Mouse (Mus musculus): ENCODE measurements around the gene Fmod. TPM values are rescaled to one million over a fixed set of nuclear protein-coding genes. Genes with fewer than 3 reads are reported as not detected.

Gene Fmod
- polyA plus RNA-seq, 1 experiment from 2014 or later: 174 TPM

DNA sequence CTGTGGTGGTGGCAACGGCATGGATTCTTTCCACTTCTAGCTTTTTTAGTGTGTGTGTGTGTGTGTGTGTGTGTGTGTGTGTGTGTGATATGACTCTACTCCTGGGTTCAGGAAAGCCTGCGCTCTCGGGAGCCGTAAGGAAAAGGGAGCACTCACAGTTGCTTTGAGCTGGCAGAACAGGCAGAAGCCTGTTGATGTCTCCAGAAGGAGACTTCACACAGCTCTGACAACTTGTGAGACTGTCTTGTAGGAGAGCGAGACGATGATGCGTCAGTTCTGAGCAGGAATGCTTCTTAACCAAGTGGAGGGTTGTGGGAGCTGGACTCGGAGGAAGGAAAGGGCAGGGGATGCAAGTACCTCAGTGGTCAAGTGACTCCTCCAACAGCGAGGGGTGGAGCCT, 10.3 kb upstream of the Fmod start:
- Histone ChIP-seq H3K4me3 (ENCODE audit: low read depth, low read length) (no peak overlapping the region), H3K27ac (ENCODE audit: low read depth) (no peak overlapping the region), H3K36me3 (ENCODE audit: insufficient read depth) (no peaks in the 10 kb centered on the region), H3K9ac (no peak overlapping the region), H3K4me1 (ENCODE audit: insufficient read depth) (peaks cover 5% of the 10 kb centered on the region; the same call in 1 of the 2 replicates), H3K4me2 (no peak overlapping the region), H3K27me3 (ENCODE audit: insufficient read depth, low read length) (no peaks in the 10 kb centered on the region), H3K9me3 (ENCODE audit: low read depth, low read length) (no peaks in the 10 kb centered on the region)
- no peak for TF ChIP-seq CTCF (IDR thresholded peaks at IDR 0.05; ENCODE audit: low read depth)
- DNase-seq (no peak), ATAC-seq (ENCODE audit: insufficient read depth) (no peak)
- 76% methylated on average over 9 of the region's 9 CpGs for WGBS

DNA sequence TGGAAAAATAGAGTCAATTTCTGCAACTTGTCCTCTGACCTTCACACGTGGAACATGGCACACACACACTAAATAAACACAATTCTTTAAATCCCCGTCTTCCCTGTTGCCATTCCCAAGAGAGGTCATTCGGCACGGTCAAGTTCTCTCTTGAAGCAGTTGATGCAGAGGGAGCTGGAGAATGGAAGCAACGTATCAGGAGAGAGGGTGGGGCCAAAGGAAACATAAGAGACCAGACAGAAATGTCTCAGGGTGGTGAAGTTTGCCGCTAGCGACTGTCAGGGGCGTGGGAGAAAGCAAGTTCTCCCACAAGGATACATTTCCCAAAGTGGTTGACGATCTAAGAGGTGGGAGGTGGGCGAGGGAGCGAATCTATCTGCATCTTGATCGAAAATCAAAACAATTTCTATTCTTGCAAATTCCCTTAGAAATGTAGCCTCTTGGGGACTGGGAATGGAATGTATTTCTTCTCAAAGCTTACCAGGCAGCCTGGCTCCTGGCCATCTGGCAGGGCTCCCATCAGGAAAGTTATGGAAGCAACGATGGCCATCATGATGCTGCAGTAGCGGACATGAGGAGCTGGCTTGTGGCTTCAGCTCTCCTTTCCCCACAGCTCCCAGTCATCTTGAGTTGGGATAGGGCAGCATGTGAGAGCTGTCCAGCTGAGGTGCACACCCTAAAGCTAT, 8.8 kb upstream of the Fmod start:
- ATAC-seq (ENCODE audit: insufficient read depth): peak; percentile 54; the same call in 1 of the 2 replicates
- no peaks in the 10 kb centered on the region for H3K9me3 ChIP-seq (ENCODE audit: low read depth, low read length)
- TF ChIP-seq CTCF (IDR thresholded peaks at IDR 0.05; ENCODE audit: low read depth): no peak
- no peaks in the 10 kb centered on the region for H3K27me3 ChIP-seq (ENCODE audit: insufficient read depth, low read length)
- 0 out of 2 replicates have a peak overlapping the region, but pooled peaks have one; percentile 1 for H3K4me2 ChIP-seq
- 49% methylated on average over 14 of the region's 14 CpGs for WGBS
- no peaks in the 10 kb centered on the region for H3K36me3 ChIP-seq (ENCODE audit: insufficient read depth)
- peak; percentile 90 for DNase-seq
- no peak overlapping the region for H3K4me3 ChIP-seq (ENCODE audit: low read depth, low read length)
- H3K27ac ChIP-seq (ENCODE audit: low read depth): no peak overlapping the region
- H3K4me1 ChIP-seq (ENCODE audit: insufficient read depth): peaks cover 5% of the 10 kb centered on the region; the same call in 1 of the 2 replicates
- no peak overlapping the region for H3K9ac ChIP-seq

DNA sequence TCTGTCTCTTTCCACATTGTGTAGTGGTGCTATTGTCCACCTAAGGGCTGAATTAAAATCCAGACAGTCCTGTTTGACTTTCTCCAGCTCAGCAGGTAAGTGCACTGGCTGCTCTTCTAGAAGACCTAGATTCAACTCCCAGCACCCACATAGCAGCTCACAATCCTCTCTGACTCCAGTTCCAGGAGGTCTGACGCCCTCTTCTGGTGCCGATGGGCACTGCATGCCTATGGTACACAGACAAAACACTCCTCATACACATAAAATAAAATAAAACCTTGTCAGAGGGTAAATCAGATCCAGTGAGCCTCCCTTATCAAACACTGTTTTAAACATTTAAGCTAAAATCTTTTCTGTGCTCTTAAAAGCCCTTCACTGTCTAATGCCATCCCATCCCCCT, 562 bp upstream of the Fmod start:
- 54% methylated on average over 2 of the region's 2 CpGs for WGBS
- peak; percentile 69 for TF ChIP-seq CTCF (IDR thresholded peaks at IDR 0.05; ENCODE audit: low read depth)
- Histone ChIP-seq H3K4me3 (ENCODE audit: low read depth, low read length) (no peak overlapping the region), H3K4me1 (ENCODE audit: insufficient read depth) (peaks cover 3% of the 10 kb centered on the region; the same call in 1 of the 2 replicates), H3K9ac (no peak overlapping the region), H3K4me2 (peak overlapping the region; percentile 56), H3K36me3 (ENCODE audit: insufficient read depth) (no peaks in the 10 kb centered on the region), H3K9me3 (ENCODE audit: low read depth, low read length) (no peaks in the 10 kb centered on the region), H3K27me3 (ENCODE audit: insufficient read depth, low read length) (no peaks in the 10 kb centered on the region), H3K27ac (ENCODE audit: low read depth) (peak overlapping the region; percentile 85)
- ATAC-seq (ENCODE audit: insufficient read depth): no peak
- DNase-seq: peak; percentile 42

DNA sequence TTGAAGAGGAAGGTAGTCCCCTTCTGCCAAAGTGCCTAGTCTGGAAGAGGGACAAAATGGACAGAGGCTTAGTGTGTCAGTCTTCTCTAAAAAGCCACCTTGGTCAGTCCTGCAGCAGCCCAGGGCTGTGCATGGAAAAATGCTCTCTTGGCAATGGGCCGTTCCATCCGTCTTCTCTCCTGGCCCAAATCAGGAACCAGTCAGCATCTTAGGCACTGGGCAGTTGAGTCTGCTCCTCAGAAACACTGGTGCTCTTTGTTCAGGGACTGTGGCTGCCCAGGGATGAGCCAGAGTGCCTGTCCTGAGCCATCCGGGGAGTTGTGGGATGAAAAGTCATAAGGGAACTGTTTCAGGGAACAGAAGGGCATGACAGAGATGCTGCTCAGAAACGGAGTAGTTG, 1.3 kb downstream of the Fmod start:
- 67% methylated on average over 4 of the region's 4 CpGs for WGBS
- peaks cover 10% of the 10 kb centered on the region; the same call in 1 of the 2 replicates for H3K4me1 ChIP-seq (ENCODE audit: insufficient read depth)
- ATAC-seq (ENCODE audit: insufficient read depth) (no peak), DNase-seq (no peak)
- peak overlapping the region; percentile 33 for H3K4me3 ChIP-seq (ENCODE audit: low read depth, low read length)
- no peaks in the 10 kb centered on the region for H3K9me3 ChIP-seq (ENCODE audit: low read depth, low read length)
- no peak for TF ChIP-seq CTCF (IDR thresholded peaks at IDR 0.05; ENCODE audit: low read depth)
- peak overlapping the region; percentile 19; the same call in 1 of the 2 replicates for H3K9ac ChIP-seq
- H3K36me3 ChIP-seq (ENCODE audit: insufficient read depth): no peaks in the 10 kb centered on the region
- H3K4me2 ChIP-seq: peak overlapping the region; percentile 56
- no peak overlapping the region for H3K27ac ChIP-seq (ENCODE audit: low read depth)
- no peaks in the 10 kb centered on the region for H3K27me3 ChIP-seq (ENCODE audit: insufficient read depth, low read length)

DNA sequence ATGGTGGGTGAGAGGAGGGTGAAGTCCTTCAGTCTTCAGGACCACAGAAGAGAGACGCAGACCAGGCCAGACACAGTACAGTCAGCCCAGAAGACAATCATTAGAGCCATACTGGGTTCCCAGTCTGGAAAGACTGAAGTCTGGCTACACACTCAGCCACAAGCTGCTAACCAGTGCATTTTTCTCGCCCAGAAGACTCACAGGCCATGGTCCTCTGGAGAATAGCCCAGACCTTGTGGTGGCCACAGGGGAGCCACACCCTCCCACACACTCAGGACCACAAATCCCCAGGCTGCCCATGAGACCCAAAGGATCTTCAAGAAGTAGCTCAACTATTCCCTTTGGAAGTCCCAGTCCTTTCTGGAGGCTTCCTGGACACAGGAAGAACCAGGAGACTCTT, 2.3 kb downstream of the Fmod start:
- Histone ChIP-seq H3K4me2 (peak overlapping the region; percentile 56), H3K27ac (ENCODE audit: low read depth) (no peak overlapping the region), H3K4me1 (ENCODE audit: insufficient read depth) (peaks cover 10% of the 10 kb centered on the region; the same call in 1 of the 2 replicates), H3K36me3 (ENCODE audit: insufficient read depth) (0 out of 2 replicates have a peak, but pooled peaks cover 7% of the 10 kb centered on the region), H3K9ac (no peak overlapping the region; the same call in 1 of the 2 replicates), H3K9me3 (ENCODE audit: low read depth, low read length) (no peaks in the 10 kb centered on the region), H3K27me3 (ENCODE audit: insufficient read depth, low read length) (no peaks in the 10 kb centered on the region), H3K4me3 (ENCODE audit: low read depth, low read length) (peak overlapping the region; percentile 33)
- ATAC-seq (ENCODE audit: insufficient read depth): no peak
- 78% methylated on average over 2 of the region's 2 CpGs for WGBS
- no peak for TF ChIP-seq CTCF (IDR thresholded peaks at IDR 0.05; ENCODE audit: low read depth)
- DNase-seq: no peak

DNA sequence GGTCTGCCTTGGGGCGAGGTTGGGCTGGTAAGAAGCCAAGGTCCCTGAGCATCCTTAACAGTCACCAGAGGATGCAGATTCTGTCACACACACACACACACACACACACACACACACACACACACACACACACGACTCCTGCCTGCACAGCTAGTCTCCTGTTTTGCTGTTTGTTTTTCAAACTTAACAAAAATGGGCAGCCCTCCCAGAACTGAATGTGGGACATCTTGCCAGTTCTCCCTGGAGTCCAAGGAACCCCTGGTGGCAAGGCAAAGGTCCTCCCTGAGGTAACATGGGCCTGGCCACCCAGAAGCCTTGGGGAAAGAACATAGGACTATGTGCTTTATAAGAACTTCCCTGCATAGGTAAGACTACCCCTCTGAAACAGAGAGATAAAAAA, 4.8 kb downstream of the Fmod start:
- H3K4me3 ChIP-seq (ENCODE audit: low read depth, low read length): no peak overlapping the region
- no peaks in the 10 kb centered on the region for H3K9me3 ChIP-seq (ENCODE audit: low read depth, low read length)
- H3K4me2 ChIP-seq: peak overlapping the region; percentile 36
- WGBS: 42% methylated on average over 2 of the region's 2 CpGs
- 0 out of 2 replicates have a peak, but pooled peaks cover 7% of the 10 kb centered on the region for H3K36me3 ChIP-seq (ENCODE audit: insufficient read depth)
- H3K9ac ChIP-seq: peak overlapping the region; percentile 9; the same call in 1 of the 2 replicates
- DNase-seq (peak; percentile 62), ATAC-seq (ENCODE audit: insufficient read depth) (no peak)
- H3K4me1 ChIP-seq (ENCODE audit: insufficient read depth): peaks cover 10% of the 10 kb centered on the region; the same call in 1 of the 2 replicates
- no peak overlapping the region for H3K27ac ChIP-seq (ENCODE audit: low read depth)
- TF ChIP-seq CTCF (IDR thresholded peaks at IDR 0.05; ENCODE audit: low read depth): no peak
- H3K27me3 ChIP-seq (ENCODE audit: insufficient read depth, low read length): no peaks in the 10 kb centered on the region

DNA sequence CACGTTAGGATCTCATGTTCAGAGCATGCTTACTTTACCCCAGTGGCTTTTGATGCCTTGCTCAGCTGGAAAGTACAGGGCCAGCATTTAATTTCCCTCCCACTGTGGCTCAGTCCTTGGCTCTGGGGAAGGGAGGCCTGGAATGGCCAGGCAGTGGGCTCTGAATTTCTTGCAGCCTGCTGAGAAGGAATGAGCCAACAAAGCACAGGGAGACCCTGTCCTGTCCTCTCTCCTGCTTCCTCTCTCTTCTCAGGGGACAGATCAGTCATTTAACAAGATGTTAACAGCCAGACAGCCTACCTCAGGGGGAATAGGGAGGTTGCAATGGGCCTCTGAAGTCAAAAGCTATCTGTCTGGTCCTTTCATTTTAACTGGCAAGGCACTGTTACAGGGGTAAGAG, 5.3 kb downstream of the Fmod start:
- 37% methylated on average over 1 of the region's 1 CpGs for WGBS
- Histone ChIP-seq H3K27ac (ENCODE audit: low read depth) (peak overlapping the region; percentile 16; the same call in 1 of the 2 replicates), H3K4me3 (ENCODE audit: low read depth, low read length) (no peak overlapping the region), H3K4me2 (peak overlapping the region; percentile 36), H3K9ac (peak overlapping the region; percentile 9; the same call in 1 of the 2 replicates), H3K9me3 (ENCODE audit: low read depth, low read length) (no peaks in the 10 kb centered on the region), H3K4me1 (ENCODE audit: insufficient read depth) (peaks cover 10% of the 10 kb centered on the region; the same call in 1 of the 2 replicates), H3K36me3 (ENCODE audit: insufficient read depth) (0 out of 2 replicates have a peak, but pooled peaks cover 7% of the 10 kb centered on the region), H3K27me3 (ENCODE audit: insufficient read depth, low read length) (no peaks in the 10 kb centered on the region)
- no peak for ATAC-seq (ENCODE audit: insufficient read depth)
- no peak for TF ChIP-seq CTCF (IDR thresholded peaks at IDR 0.05; ENCODE audit: low read depth)
- DNase-seq: no peak

Data from lung, embryonic 14.5 days (tissue).